Mouse (Mus musculus) bone marrow macrophage, adult 2 months (primary cell): ENCODE results near the gene Myo19.

Experiments used
- CTCF ChIP-seq: IDR thresholded peaks from 2 replicates; pipeline ENCODE4 v1.5.1; 2012; ENCODE audit warnings: low read depth, mild to moderate bottlenecking, low read length, moderate library complexity
- POLR2A ChIP-seq: IDR thresholded peaks from 2 replicates; pipeline ENCODE4 v1.6.1; 2012; ENCODE audit warnings: mild to moderate bottlenecking, low read depth, low read length, borderline replicate concordance

- TF ChIP-seq POLR2A (no peak), CTCF (no peak)
These were observed 7.0 kb downstream of the Myo19 start for GRCm38 (mm10) chr11:84886767-84887511.
